Mouse (Mus musculus): ENCODE data around the gene Olfr920.

The Olfr920 gene

DNA sequence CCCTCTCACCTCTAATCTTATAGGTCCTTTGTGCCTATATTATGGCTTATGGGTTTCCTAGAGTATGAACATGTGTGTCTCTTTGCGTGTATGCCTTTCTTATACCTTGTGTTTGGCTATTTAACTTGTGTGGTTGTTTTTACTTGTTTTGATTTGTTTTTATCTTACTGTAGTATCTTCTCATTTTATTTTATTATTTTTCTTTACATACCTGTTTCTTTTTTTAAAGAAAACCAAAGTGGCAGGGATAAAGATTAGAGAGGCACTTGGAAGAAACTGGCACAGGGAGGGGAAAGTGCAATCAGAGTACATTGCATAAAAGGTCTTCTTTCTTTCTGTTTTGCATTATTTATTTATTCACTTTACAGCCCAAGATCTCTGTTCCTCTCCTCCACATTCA, at the start of gene Olfr920:
TSS of gene Olfr920 (plus strand) at position 301 of the 400 bp plus-strand sequence.
- no peak for DNase-seq (ENCODE audit: low spot score in 2 of 2)

DNA sequence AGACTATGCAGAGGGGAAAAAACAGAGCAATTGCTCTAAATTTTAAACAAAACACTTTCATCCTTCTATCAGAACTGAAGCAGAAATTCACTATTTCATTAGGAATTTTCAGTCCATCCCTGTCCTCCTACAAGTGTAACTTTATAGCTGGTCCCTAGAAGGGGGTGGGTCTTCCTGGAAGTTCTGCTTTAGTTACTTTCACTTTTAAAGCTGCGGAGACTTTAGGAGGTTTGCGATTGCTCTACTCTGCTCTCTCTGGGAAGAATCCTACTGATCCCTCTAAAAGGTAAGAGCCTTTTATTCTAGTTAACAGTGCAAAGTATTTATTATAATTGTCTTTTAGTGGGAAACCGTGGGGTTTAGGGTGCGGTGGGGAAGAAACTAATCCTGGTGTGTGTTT, 34.0 kb upstream of the Olfr920 start, which contains the start of gene Vwa5a:
TSS of gene Vwa5a (plus strand) at position 167 of the 400 bp plus-strand sequence.
- DNase-seq (ENCODE audit: low spot score in 2 of 2): no peak

DNA sequence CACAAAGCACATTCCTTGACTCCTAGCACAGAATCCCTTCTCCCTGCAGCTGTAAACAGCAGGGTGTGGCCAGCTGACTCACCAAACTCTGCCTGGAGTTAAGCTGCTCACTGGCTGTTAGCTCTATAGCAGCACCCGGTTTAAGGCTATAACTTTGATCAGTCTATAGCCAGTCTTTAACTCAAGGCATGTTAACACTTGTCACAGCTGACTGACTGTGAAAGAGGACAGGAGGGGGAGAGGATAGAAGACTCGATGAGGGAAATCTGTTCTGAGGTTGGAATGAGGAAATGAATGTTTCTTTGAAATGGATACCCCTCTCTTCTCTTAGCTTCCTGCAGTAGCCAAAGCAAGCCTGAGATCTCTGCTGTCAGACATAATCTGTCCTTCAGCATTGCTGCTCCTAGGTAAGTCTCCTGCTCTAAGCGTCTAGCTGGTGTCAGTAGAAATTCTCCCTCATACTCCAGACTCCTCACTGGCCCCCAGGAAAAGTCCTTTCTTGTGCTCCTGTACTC, 33.1 kb upstream of the Olfr920 start:
- no peak for DNase-seq (ENCODE audit: low spot score in 2 of 2)

DNA sequence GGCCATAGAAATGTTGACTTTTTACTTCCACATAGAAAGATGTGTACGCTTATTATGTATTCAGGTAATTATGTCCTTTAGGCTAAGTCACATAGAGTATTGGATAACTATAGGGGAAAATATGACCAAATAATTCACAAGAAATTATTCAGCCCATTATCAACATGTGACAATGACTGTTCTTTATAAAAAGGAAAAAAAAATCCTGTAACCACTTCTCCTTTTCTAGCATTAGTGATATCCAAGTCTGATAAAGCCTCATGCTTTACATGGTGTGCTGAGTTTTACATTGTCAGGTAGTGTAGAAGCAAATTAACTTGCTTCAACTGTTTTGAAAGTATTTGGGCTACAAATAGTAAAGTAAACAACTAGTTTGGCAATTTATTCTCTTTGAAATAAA, 28.1 kb upstream of the Olfr920 start:
- DNase-seq (ENCODE audit: low spot score in 2 of 2): no peak

DNA sequence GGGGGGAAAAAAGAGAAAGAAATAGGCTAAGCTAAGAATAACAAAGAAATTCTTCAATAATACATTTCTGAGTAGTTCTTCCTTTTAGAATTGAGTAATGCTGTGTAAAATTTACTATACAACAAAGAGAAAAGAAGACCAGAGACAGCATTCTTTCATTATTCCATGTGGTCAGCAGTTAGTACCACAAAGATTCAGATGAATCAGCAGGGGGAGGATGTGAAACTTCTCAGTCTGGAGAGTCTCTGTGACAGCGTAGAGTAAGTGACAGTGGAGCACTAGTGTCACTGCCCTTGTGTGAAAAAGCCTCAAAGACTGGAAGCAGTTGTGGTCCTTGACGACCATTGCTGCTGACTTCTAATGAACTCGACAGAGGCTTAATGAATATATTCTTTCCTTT, 23.9 kb upstream of the Olfr920 start:
- DNase-seq (ENCODE audit: low spot score in 2 of 2): no peak

DNA sequence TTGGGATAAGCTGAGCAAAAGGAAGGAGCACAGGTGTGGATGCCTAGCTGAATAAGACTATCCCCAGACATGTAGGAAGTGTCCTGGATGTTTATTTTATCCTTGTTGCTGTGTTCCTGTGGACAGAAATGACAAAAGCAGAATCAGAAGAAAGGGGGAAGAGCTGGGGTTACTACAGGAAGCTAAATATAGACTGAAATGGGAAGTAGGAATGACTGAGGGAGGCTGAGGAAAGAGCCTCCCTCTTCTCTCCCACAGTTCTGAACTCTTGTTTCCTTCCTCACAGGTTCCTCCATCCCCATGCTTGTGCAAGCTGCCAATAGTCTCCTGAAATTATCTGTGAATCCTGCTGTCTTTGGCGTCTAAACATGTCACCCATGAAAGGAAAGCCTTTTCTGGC, 10.7 kb upstream of the Olfr920 start:
- DNase-seq (ENCODE audit: low spot score in 2 of 2): no peak

DNA sequence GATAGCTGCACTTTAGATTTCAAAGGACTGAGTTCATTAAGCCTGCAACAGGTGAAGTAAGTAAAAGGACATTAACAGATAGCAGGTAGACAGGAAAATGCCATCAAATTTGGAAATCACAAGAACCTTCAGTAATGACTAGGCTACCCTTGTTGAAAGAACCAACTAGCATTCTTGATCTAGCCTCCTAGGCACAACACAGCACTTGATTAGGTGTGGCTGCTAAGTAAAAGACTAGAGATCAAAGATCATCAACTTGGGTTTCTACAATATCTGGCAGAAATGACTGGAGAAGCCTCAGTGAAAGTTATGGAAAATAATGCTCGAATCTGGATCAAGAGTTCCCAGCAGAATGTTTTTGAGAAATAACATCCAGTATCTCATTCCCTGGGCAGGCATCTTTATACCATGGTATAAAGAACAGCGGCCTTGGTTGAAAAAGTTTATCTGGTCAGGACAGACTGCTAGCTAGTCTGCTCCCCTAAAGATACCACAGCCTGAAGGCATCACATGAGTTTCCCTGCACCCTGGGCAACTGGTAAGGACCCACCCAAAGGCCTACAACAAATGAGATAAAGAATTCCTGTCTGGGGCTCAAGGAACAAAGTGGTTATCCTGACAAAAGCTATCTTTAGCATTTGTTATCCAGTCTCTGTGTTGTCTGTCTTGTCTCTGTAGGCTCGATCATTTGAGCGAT, 7.3 kb upstream of the Olfr920 start:
- no peak for DNase-seq (ENCODE audit: low spot score in 2 of 2)

DNA sequence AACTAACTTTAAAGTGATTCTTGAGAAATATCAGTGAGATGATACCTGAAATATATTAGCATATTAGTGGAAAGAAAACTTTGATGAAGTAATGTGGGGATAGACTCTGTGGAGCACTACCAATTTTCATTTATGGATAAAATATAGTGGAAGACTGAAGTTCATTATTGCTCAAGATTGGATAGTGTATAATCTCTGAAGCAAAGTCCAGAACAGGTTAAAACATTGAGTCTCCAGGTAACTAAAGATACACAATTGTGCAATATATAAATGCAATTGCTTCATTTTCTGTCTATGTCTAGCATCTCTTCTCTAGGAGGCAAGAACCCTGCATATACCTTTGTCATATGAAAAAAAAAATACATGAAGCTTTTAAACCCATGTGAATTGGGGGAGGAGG, 20.7 kb downstream of the Olfr920 start, which contains the start of gene Olfr921:
TSS of gene Olfr921 (plus strand) at position 301 of the 400 bp plus-strand sequence.
- DNase-seq (ENCODE audit: low spot score in 2 of 2): no peak

DNA sequence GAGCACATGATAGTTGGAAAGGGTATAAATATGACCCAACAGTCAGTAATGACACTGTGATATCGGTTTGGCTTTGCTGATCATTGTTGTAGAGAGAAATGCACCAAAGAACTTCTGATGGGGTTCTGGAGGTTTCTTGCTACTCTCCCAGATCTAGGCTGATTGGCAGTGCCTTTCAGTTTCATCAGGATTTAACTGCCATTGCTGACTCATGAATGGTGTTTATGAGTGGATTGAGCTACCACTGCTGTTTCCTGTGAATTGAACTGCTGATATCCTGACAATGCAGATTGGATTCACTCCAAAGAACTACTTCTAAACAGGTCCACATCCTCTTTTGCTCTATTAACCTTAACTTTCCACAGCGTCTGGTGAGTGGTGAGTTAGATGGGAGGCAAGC, 40.6 kb downstream of the Olfr920 start:
- DNase-seq (ENCODE audit: low spot score in 2 of 2): no peak

DNA sequence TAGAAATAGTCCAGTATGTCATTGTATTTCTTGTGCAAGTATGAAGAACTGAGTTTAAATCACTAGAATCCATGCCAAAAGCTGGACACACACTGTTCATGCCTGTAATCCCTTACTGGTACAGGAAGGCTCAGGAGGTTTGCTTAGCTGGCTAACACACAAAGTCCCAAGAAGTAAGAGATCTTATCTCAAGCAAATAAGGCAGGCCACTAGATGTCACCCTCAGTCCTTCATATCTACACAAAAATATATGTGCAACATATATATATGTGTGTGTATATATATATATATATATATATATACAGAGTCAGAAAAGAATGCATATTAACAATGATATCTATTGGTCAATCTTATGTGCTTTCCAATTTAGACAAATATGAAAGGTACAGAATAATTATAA, 53.6 kb downstream of the Olfr920 start:
- DNase-seq (ENCODE audit: low spot score in 2 of 2): no peak

Data from natural killer cell, adult 2 months (primary cell).